Mouse (Mus musculus) hindbrain, embryonic 11.5 days (tissue): ENCODE measurements at regions not wholly inside any gene's neighbourhood (a gene's known extent, or its start where the extent isn't known, plus 50 kb on each side); places are given as distances from the start of the nearest gene placed in this dataset.

Experiments used
- ATAC-seq: fragments of 200-750 bp; cut with Nextera tagmentation; 2 replicates; pipeline ENCODE4 v1.8.0; 2017; ENCODE audit warnings: mild to moderate bottlenecking, moderate TSS enrichment, moderate library complexity; ENCODE audit not compliant: low FRiP score
- DNase-seq: peaks from one replicate; pipeline ENCODE4 v3.0.0-alpha.2; 2015; ENCODE audit warnings: low spot score
- H3K27ac ChIP-seq: fragments of 300-500 bp; sonication (generic); 2 replicates; pipeline ENCODE4 v1.5.1; 2014; ENCODE audit warnings: mild to moderate bottlenecking, low read depth, low read length
- H3K27me3 ChIP-seq: fragments of 300-500 bp; sonication (generic); 2 replicates; pipeline ENCODE4 v1.6.1; 2014; ENCODE audit warnings: mild to moderate bottlenecking, low read length, moderate library complexity, mixed read lengths; ENCODE audit not compliant: control insufficient read depth, insufficient read depth
- H3K36me3 ChIP-seq: fragments of 300-500 bp; sonication (generic); 2 replicates; pipeline ENCODE4 v1.6.1; 2014; ENCODE audit warnings: mild to moderate bottlenecking, low read length, moderate library complexity, mixed read lengths; ENCODE audit not compliant: control insufficient read depth, insufficient read depth
- H3K4me1 ChIP-seq: fragments of 300-500 bp; sonication (generic); replicated peaks from 2 replicates; pipeline ENCODE4 v1.6.1; 2014; ENCODE audit warnings: low read length, mixed read lengths; ENCODE audit not compliant: control insufficient read depth, insufficient read depth
- H3K4me2 ChIP-seq: fragments of 300-500 bp; sonication (generic); replicated peaks from 2 replicates; pipeline ENCODE4 v1.6.1; 2014; ENCODE audit warnings: mild to moderate bottlenecking, low read depth, low read length
- H3K4me3 ChIP-seq: fragments of 300-500 bp; sonication (generic); 2 replicates; pipeline ENCODE4 v1.5.1; 2014; ENCODE audit warnings: low read depth, low read length
- H3K9ac ChIP-seq: fragments of 300-500 bp; sonication (generic); 2 replicates; pipeline ENCODE4 v1.6.1; 2014; ENCODE audit warnings: low read depth, low read length
- H3K9me3 ChIP-seq: fragments of 300-500 bp; sonication (generic); 2 replicates; pipeline ENCODE4 v1.6.1; 2016; ENCODE audit warnings: low read length; ENCODE audit not compliant: control insufficient read depth
- WGBS: fragments of 180-500 bp; shearing (Covaris S2); extraction: QIAGEN DNeasy Blood & Tissue Kit; methylation state at CpG from one replicate; pipeline ENCODE4 v1.1.7; 2014; 5-methylcytosine and 5-hydroxymethylcytosine counted together

- Histone ChIP-seq H3K27me3 (no peaks in the 10 kb centered on the region), H3K4me3 (no peak overlapping the region), H3K9me3 (no peaks in the 10 kb centered on the region), H3K4me1 (no peaks in the 10 kb centered on the region), H3K4me2 (no peak overlapping the region), H3K36me3 (no peaks in the 10 kb centered on the region), H3K27ac (no peak overlapping the region), H3K9ac (no peak overlapping the region)
- DNase-seq = no peak
- ATAC-seq = no peak
- WGBS = 81% methylated on average over 9 of the region's 9 CpGs
Measured at GRCm38 (mm10) chr8:127847332-127848018, 510.9 kb upstream of the Nrp1 start.

GRCm38 (mm10) chr8:127849926-127850325, 508.5 kb upstream of the Nrp1 start:
- Histone ChIP-seq H3K36me3 (no peaks in the 10 kb centered on the region), H3K4me3 (no peak overlapping the region), H3K9me3 (no peaks in the 10 kb centered on the region), H3K27ac (no peak overlapping the region), H3K4me1 (no peaks in the 10 kb centered on the region), H3K4me2 (no peak overlapping the region), H3K27me3 (no peaks in the 10 kb centered on the region), H3K9ac (no peak overlapping the region)
- no peak for DNase-seq
- ATAC-seq = no peak

- Histone ChIP-seq H3K4me3 (no peak overlapping the region), H3K9ac (no peak overlapping the region), H3K9me3 (no peaks in the 10 kb centered on the region), H3K27ac (no peak overlapping the region), H3K4me1 (no peaks in the 10 kb centered on the region), H3K4me2 (no peak overlapping the region), H3K27me3 (no peaks in the 10 kb centered on the region), H3K36me3 (no peaks in the 10 kb centered on the region)
- DNase-seq (no peak), ATAC-seq (no peak)
- 51% methylated on average over 4 of the region's 4 CpGs for WGBS
Measured at GRCm38 (mm10) chr8:127855653-127856300, 502.6 kb upstream of the Nrp1 start.

GRCm38 (mm10) chr8:127856351-127857135, 501.9 kb upstream of the Nrp1 start:
- DNase-seq (no peak), ATAC-seq (no peak)
- no peaks in the 10 kb centered on the region for H3K9me3 ChIP-seq
- no peak overlapping the region for H3K27ac ChIP-seq
- no peaks in the 10 kb centered on the region for H3K4me1 ChIP-seq
- H3K9ac ChIP-seq = no peak overlapping the region
- H3K27me3 ChIP-seq = no peaks in the 10 kb centered on the region
- no peaks in the 10 kb centered on the region for H3K36me3 ChIP-seq
- WGBS = 63% methylated on average over 5 of the region's 5 CpGs
- H3K4me2 ChIP-seq = no peak overlapping the region
- no peak overlapping the region for H3K4me3 ChIP-seq

GRCm38 (mm10) chr8:127859036-127859435, 499.4 kb upstream of the Nrp1 start:
- ATAC-seq = no peak

GRCm38 (mm10) chr8:127860376-127860775, 498.0 kb upstream of the Nrp1 start:
- H3K4me1 ChIP-seq = no peaks in the 10 kb centered on the region
- WGBS = 80% methylated on average over 3 of the region's 3 CpGs
- DNase-seq = no peak
- no peak overlapping the region for H3K4me2 ChIP-seq
- H3K27me3 ChIP-seq = no peaks in the 10 kb centered on the region
- ATAC-seq = no peak
- no peaks in the 10 kb centered on the region for H3K36me3 ChIP-seq
- H3K4me3 ChIP-seq = no peak overlapping the region
- no peak overlapping the region for H3K27ac ChIP-seq
- no peaks in the 10 kb centered on the region for H3K9me3 ChIP-seq
- H3K9ac ChIP-seq = no peak overlapping the region

More at GRCm38 (mm10) chr8:127859036-127859435, 499.4 kb upstream of the Nrp1 start:
- Histone ChIP-seq H3K4me1 (no peaks in the 10 kb centered on the region), H3K27ac (no peak overlapping the region), H3K27me3 (no peaks in the 10 kb centered on the region), H3K36me3 (no peaks in the 10 kb centered on the region), H3K4me2 (no peak overlapping the region), H3K4me3 (no peak overlapping the region), H3K9ac (no peak overlapping the region), H3K9me3 (no peaks in the 10 kb centered on the region)
- no peak for DNase-seq
- WGBS = 70% methylated on average over 3 of the region's 3 CpGs

GRCm38 (mm10) chr8:127860891-127861290, 497.5 kb upstream of the Nrp1 start:
- no peak for ATAC-seq

GRCm38 (mm10) chr8:127884641-127885040, 473.8 kb upstream of the Nrp1 start:
- Histone ChIP-seq H3K4me2 (no peak overlapping the region), H3K4me1 (no peaks in the 10 kb centered on the region), H3K27me3 (no peaks in the 10 kb centered on the region), H3K9ac (no peak overlapping the region), H3K27ac (no peak overlapping the region), H3K36me3 (no peaks in the 10 kb centered on the region), H3K4me3 (no peak overlapping the region), H3K9me3 (no peaks in the 10 kb centered on the region)
- 77% methylated on average over 1 of the region's 1 CpGs for WGBS
- ATAC-seq (no peak), DNase-seq (no peak)

More at GRCm38 (mm10) chr8:127860891-127861290, 497.5 kb upstream of the Nrp1 start:
- H3K27me3 ChIP-seq = no peaks in the 10 kb centered on the region
- H3K27ac ChIP-seq = no peak overlapping the region
- no peak overlapping the region for H3K4me2 ChIP-seq
- 65% methylated on average over 3 of the region's 3 CpGs for WGBS
- no peaks in the 10 kb centered on the region for H3K4me1 ChIP-seq
- no peak overlapping the region for H3K9ac ChIP-seq
- no peak overlapping the region for H3K4me3 ChIP-seq
- DNase-seq = no peak
- no peaks in the 10 kb centered on the region for H3K36me3 ChIP-seq
- no peaks in the 10 kb centered on the region for H3K9me3 ChIP-seq
